Mouse (Mus musculus) ES-E14 (cell line): ENCODE data around the gene Clic1.

Experiments used
- HCFC1 ChIP-seq: IDR thresholded peaks from 2 replicates; pipeline ENCODE4 v1.6.1; 2012; ENCODE audit warnings: low read length, inconsistent platforms, borderline replicate concordance; ENCODE audit not compliant: insufficient read depth
- ZC3H11A ChIP-seq: IDR thresholded peaks from 2 replicates; pipeline ENCODE4 v1.6.1; 2012; ENCODE audit warnings: low read depth, mild to moderate bottlenecking, inconsistent platforms, low read length, borderline replicate concordance
- ZNF384 ChIP-seq: IDR thresholded peaks from 2 replicates; pipeline ENCODE4 v1.6.1; 2012; ENCODE audit warnings: low read depth, low read length, inconsistent platforms

DNA sequence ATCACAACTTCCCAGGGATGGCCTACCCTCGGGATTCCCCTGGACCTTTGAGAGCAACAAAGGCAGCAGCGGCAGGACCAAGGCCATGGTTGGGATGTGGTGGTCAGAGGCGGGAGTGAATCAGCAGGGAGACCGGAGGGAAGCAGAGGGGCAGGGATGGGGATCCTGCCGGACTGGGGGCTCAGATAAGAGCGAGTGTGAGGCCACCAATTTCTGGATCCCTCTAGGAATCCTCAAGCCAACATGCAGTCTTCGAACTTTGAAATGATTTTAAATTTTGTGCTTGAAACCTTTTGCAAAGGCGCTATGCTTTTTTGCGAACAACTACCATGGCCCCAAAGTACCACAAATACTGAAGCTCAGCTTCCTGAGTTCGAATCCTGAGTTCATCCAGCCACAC is 16.3 kb downstream of the Clic1 start, which contains the start of gene Mpig6b:
- no peak for TF ChIP-seq ZNF384
- TF ChIP-seq HCFC1 = no peak
- no peak for TF ChIP-seq ZC3H11A
